8 mouse cellular contexts compared by ENCODE assay signal in the genomic region with DNA sequence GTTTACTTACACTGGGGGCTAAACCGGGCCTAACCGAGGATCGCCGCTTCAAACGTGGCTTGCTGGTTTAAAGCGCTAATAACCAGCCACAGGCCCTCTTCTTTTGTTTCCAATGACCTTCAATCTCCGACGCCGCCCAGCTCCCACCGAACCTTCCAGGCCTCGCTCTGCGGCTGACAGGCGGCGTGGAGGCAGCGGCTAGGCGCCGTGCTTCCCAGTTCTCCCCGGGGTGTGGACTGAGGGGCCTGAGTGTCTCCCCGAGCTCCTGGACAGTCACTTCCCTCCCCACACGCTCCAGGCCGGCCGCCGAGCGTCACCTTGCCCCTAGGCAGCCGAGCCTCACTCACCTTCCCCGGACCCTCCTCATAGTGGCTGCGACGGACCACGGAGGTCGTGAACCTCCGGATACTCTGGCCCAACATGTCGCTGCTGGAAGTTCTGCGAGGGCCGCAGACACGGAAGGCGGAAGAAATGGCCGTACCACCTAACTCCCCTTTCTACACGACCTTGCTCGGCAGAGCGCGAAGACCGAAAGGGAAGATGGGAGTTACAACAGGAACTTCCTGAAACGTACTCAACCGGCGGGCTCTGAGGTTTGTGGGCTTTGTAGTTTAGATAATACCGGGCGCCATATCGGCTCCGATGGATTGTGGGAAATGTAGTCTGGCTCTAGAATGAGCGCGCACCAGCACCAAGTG. TPM values are rescaled to one million over a fixed set of nuclear protein-coding genes. Genes with fewer than 3 reads are reported as not detected.
A peak's percentile ranks its signal among the peaks of the same experiment; 100 is the strongest.
DNase-seq lines count a peak whose midpoint lies in the region; ATAC-seq lines count a peak whose summit lies in the region.

A gene (minus strand): TSS at position 651 of the 698 bp plus-strand sequence.

- DNase-seq in adrenal gland, adult (ENCODE audit: inconsistent age in 2 of 2, low spot score in 1 of 2): peak; percentile 90 to 96
- peak; percentile 96 for DNase-seq in embryo, embryonic 10.5 days (ENCODE audit: low spot score)
- peak; percentile 80 for DNase-seq in gastrocnemius, postnatal 14 days
- DNase-seq in left cerebral cortex, postnatal 10 days (ENCODE audit: extremely low spot score in 1 of 2, low spot score in 2 of 2): peak; percentile 88 to 90
- DNase-seq in right cerebral cortex, postnatal 25 days: peak; percentile 85
- DNase-seq in urinary bladder, postnatal 4 days (ENCODE audit: low spot score in 2 of 2): peak; percentile 74 to 76

- peak; percentile 99 for ATAC-seq in inflammation-experienced regulatory T-cells, adult 6 months
- peak; percentile 100 for ATAC-seq in megakaryocyte-erythroid progenitor cell, adult 5-6 weeks (replicated peaks; ENCODE audit: low FRiP score, low TSS enrichment, poor library complexity, severe bottlenecking)

- intact Hi-C loops in gastrocnemius, postnatal 14 days (cut with DNase I; ENCODE audit: low total_unique reads): no loop called here
- intact Hi-C loops in left cerebral cortex, postnatal 10 days (cut with DNase I): no loop called here

RNA-seq across cellular contexts. Expression of the gene that starts here (rescaled TPM):
- 100 to 1,000 TPM; 778 to 868 TPM for total RNA-seq in gastrocnemius, postnatal 14 days (2021)
- 100 to 1,000 TPM; 372 to 524 (median 496) TPM for polyA plus RNA-seq in inflammation-experienced regulatory T-cells, adult 6 months (2017; shearing (Covaris generic))
- 100 to 1,000 TPM; 393 to 446 TPM for total RNA-seq in left cerebral cortex, postnatal 10 days (2021)
- 737 and 887 TPM in 2 replicates for total RNA-seq in megakaryocyte-erythroid progenitor cell, adult 5-6 weeks (2014; fragmentation: Nextera tagmentation)
- total RNA-seq in megakaryocyte-erythroid progenitor cell, adult 5-6 weeks (2017): 345 and 534 TPM in 2 replicates

Comparison
In these comparisons a context has a peak if more than half of its experiments do, and no peak if none do; other contexts are left out.
1. Peak in every context shown above with its lines: DNase-seq and ATAC-seq.